Mouse (Mus musculus) layer of hippocampus, postnatal 14 days (tissue): ENCODE results near the gene Ubr7. TPM values are rescaled to one million over a fixed set of nuclear protein-coding genes. Genes with fewer than 3 reads are reported as not detected.

ENCODE experiments used
- DNase-seq, 2 experiments: peaks; one replicate each; pipeline ENCODE4 v3.0.0; 2021 to 2022; ENCODE audit warnings: low spot score in 2 of 2, mixed read lengths in 1 of 2
- total RNA-seq, 2 experiments: library from RNA; stranded (reverse); gene quantifications; 2 replicates each; pipeline ENCODE4 v1.2.3; 2021

Ubr7 gene
- total RNA-seq, 2 experiments from 2014 or later, result 30.9 to 31.4 TPM

DNA sequence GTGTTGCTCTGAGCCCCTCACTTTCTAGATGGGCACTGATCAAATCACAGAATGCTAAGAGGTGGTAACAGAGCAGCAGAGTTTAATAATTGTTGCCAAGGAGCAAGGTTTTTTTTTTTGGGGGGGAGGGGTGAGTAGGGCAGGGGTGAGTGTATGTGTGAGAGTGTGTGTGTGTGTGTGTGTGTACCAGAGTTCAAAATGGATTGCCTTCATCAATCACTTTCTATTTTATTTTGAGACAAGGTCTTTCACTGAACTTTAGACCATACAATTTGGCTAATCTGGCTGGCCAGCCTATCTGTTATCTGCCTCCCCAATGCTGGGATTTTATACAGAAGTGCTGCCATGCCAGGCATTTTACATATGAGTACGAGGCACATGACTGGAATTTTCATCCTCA is 57.1 kb downstream of the Ubr7 start:
- no peak for DNase-seq

DNA sequence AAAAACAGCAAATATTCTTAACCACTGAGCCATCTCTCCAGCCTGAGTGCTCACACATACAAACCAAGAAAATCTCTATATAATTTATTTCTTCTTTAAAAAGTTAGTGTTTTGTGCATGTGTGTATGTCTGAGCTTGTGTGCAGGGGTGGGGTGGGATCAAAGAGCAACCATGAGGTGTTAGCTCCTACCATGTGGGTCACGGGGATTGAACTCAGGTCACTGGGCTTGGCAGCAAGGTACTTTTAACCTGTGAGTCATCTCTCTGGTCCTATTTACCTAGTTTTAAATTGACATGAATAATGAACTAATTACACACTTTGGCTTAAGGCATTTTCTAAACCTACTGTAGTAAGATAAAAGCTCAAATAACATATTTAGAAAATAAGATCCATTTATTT is 68.6 kb downstream of the Ubr7 start:
- no peak for DNase-seq

DNA sequence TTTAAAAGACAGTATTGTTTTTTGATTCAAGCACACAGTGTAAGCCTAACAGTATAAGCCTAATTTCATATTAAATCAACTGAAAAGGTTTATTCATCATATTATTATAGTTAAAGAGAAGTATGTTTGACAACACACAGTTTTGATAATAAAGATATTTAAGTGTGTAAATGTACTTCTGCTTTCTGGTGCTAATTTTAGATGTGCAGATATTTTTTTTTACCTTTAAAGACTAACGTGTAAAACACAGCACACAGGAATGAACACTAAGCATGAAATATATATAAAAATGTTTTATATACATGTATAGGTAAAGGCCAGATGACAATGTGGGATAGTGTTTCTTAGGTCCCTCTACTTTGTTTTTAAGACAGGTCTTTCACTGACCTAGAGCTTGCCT is 69.4 kb downstream of the Ubr7 start:
- no peak for DNase-seq

Other genes with a start within 250 kb of the Ubr7 start
- 100 to 1,000 TPM; 151 to 154 TPM for gene Chga, start 203.0 kb upstream of the Ubr7 start, total RNA-seq
- 10 to 100 TPM; 57.8 to 67.6 TPM for gene Itpk1, start 53.0 kb upstream of the Ubr7 start, total RNA-seq
- gene Moap1, start 14.3 kb upstream of the Ubr7 start, total RNA-seq, result 10 to 100 TPM; 31.0 TPM
- 1 to 10 TPM; 4.9 to 5.3 TPM for gene Tmem251, start 14.2 kb upstream of the Ubr7 start, total RNA-seq
- gene Gm28051, start 202 bp upstream of the Ubr7 start, total RNA-seq, result not detected
- gene Gon7, start 164 bp upstream of the Ubr7 start, total RNA-seq, result 10 to 100 TPM; 12.7 to 13.3 TPM
- gene Gm20604, start 705 bp downstream of the Ubr7 start, total RNA-seq, result 10 to 100 TPM; 16.7 to 18.7 TPM
- gene Btbd7, start 120.5 kb downstream of the Ubr7 start, total RNA-seq, result 10 to 100 TPM; 18.0 to 20.5 TPM
- gene Cox8c, start 141.3 kb downstream of the Ubr7 start, total RNA-seq, result not detected
- 10 to 100 TPM; 43.3 to 47.2 TPM for gene Unc79, start 190.9 kb downstream of the Ubr7 start, total RNA-seq